Comparison of ENCODE assay signal across 8 mouse cellular contexts in genomic region chr9:121719347-121720331, GRCm38 (mm10). TPM values are rescaled to one million over a fixed set of nuclear protein-coding genes. Genes with fewer than 3 reads are reported as not detected.
A peak's percentile ranks its signal among the peaks of the same experiment; 100 is the strongest.
DNase-seq lines count a peak whose midpoint lies in the region; ATAC-seq and TF ChIP-seq lines count a peak whose summit lies in the region.

No protein-coding gene starts in this region.

- H3K36me3 ChIP-seq in heart, embryonic 14.5 days (ENCODE audit: control insufficient read depth, insufficient read depth, low read length): peaks cover 7% of the 10 kb centered on the region; the same call in 1 of the 2 replicates
- H3K36me3 ChIP-seq in limb, embryonic 11.5 days (ENCODE audit: control insufficient read depth, insufficient read depth, low read length): no peaks in the 10 kb centered on the region
- no peaks in the 10 kb centered on the region for H3K36me3 ChIP-seq in midbrain, embryonic 13.5 days
- H3K36me3 ChIP-seq in stomach, postnatal 0 days (ENCODE audit: control insufficient read depth, insufficient read depth, low read length): no peaks in the 10 kb centered on the region

- H3K4me2 ChIP-seq in heart, embryonic 14.5 days (ENCODE audit: low read length): peak overlapping the region; percentile 77
- peak overlapping the region; percentile 85 for H3K4me2 ChIP-seq in limb, embryonic 11.5 days (ENCODE audit: low read depth, severe bottlenecking)
- peak overlapping the region; percentile 97 for H3K4me2 ChIP-seq in midbrain, embryonic 13.5 days (replicated peaks)
- peak overlapping the region; percentile 65 for H3K4me2 ChIP-seq in stomach, postnatal 0 days (replicated peaks; ENCODE audit: low read depth)

- H3K4me1 ChIP-seq in heart, embryonic 14.5 days (ENCODE audit: control insufficient read depth in 2 of 2, insufficient read depth in 2 of 2, low read length in 2 of 2): peaks cover 4 to 19% of the 10 kb centered on the region in 2 experiments
- H3K4me1 ChIP-seq in limb, embryonic 11.5 days (ENCODE audit: control insufficient read depth, insufficient read depth, low read length): peaks cover 7% of the 10 kb centered on the region; the same call in 1 of the 2 replicates
- H3K4me1 ChIP-seq in midbrain, embryonic 13.5 days (replicated peaks): peaks cover 23% of the 10 kb centered on the region
- no peaks in the 10 kb centered on the region for H3K4me1 ChIP-seq in stomach, postnatal 0 days (replicated peaks; ENCODE audit: control insufficient read depth, insufficient read depth)

- peak overlapping the region; percentile 93 for H3K9ac ChIP-seq in heart, embryonic 14.5 days (ENCODE audit: low read length)
- peak overlapping the region; percentile 91 for H3K9ac ChIP-seq in limb, embryonic 11.5 days (ENCODE audit: low read length)
- peak overlapping the region; percentile 93 for H3K9ac ChIP-seq in midbrain, embryonic 13.5 days (replicated peaks)
- H3K9ac ChIP-seq in stomach, postnatal 0 days (ENCODE audit: low read length): peak overlapping the region; percentile 98

- CTCF ChIA-PET in Patski (lab: Charles Lee): interaction anchor here (0.8 to 1.1 kb wide), 3 partner anchors 10 to 200 kb away, joined by 3 to 5 read pairs (median 4); no protein-coding TSS in a partner anchor

- H3K4me3 ChIP-seq in heart, embryonic 14.5 days (ENCODE audit: control insufficient read depth in 1 of 2, insufficient read depth in 1 of 2, low read depth in 1 of 2, low read length in 2 of 2): peak overlapping the region; percentile 70 to 73
- peak overlapping the region; percentile 72 for H3K4me3 ChIP-seq in limb, embryonic 11.5 days (ENCODE audit: low read depth, low read length)
- H3K4me3 ChIP-seq in midbrain, embryonic 13.5 days (replicated peaks): peak overlapping the region; percentile 89
- peak overlapping the region; percentile 88 for H3K4me3 ChIP-seq in stomach, postnatal 0 days (ENCODE audit: low read depth, low read length)

- in situ Hi-C loops in Patski (cut with MboI; ENCODE audit: low pct_unique_long_range_greater_than_20kb): no loop called here

- no peak for DNase-seq in frontal cortex, adult 2 months (ENCODE audit: extremely low spot score in 1 of 2, low spot score in 1 of 2)
- DNase-seq in Patski (ENCODE audit: low read depth, low spot score): no peak
- DNase-seq in embryo, embryonic 11 days: peak; percentile 67
- peak; percentile 64 for DNase-seq in limb, embryonic 11.5 days (ENCODE audit: low spot score)
- DNase-seq in stomach, postnatal 0 days (ENCODE audit: low spot score): peak; percentile 65

- 1% methylated on average over 79 of the region's 87 CpGs for WGBS in heart, embryonic 14.5 days
- WGBS in limb, embryonic 11.5 days: under 1% methylated on average over 67 of the region's 87 CpGs
- WGBS in midbrain, embryonic 13.5 days: under 1% methylated on average over 61 of the region's 87 CpGs
- under 1% methylated on average over 66 of the region's 87 CpGs for WGBS in stomach, postnatal 0 days

- POLR2A ChIA-PET in Patski (lab: Charles Lee): interaction anchor here (0.7 to 1.7 kb wide), 8 partner anchors 10 to 137 kb away, joined by 3 to 9 read pairs (median 4); partner anchors contain the start of genes Sec22c, Ss18l2 and Zfp651

- no peaks in the 10 kb centered on the region for H3K9me3 ChIP-seq in heart, embryonic 14.5 days (ENCODE audit: control insufficient read depth, low read length)
- no peaks in the 10 kb centered on the region for H3K9me3 ChIP-seq in limb, embryonic 11.5 days (ENCODE audit: control insufficient read depth, low read length)
- H3K9me3 ChIP-seq in midbrain, embryonic 13.5 days: no peaks in the 10 kb centered on the region
- 0 out of 2 replicates have a peak, but pooled peaks cover 3% of the 10 kb centered on the region for H3K9me3 ChIP-seq in stomach, postnatal 0 days (ENCODE audit: control insufficient read depth, low read length)

- H3K27ac ChIP-seq in heart, embryonic 14.5 days (replicated peaks in 1 of 2; ENCODE audit: control insufficient read depth in 1 of 2, insufficient read depth in 1 of 2, low read depth in 2 of 2, low read length in 2 of 2): peak overlapping the region; percentile 90 to 96
- H3K27ac ChIP-seq in limb, embryonic 11.5 days (replicated peaks; ENCODE audit: low read depth, low read length): peak overlapping the region; percentile 93
- H3K27ac ChIP-seq in midbrain, embryonic 13.5 days: peak overlapping the region; percentile 97
- peak overlapping the region; percentile 99 for H3K27ac ChIP-seq in stomach, postnatal 0 days (replicated peaks)

- ATAC-seq in frontal cortex, adult (ENCODE audit: low TSS enrichment): peak; percentile 25; the same call in 1 of the 2 replicates
- peak; percentile 53 for ATAC-seq in Patski
- peak; percentile 66 for ATAC-seq in heart, embryonic 14.5 days (ENCODE audit: insufficient number of reproducible peaks, insufficient read depth, low FRiP score, low read depth)
- ATAC-seq in limb, embryonic 11.5 days (ENCODE audit: insufficient number of reproducible peaks, low FRiP score, low TSS enrichment, low read depth): peak; percentile 10
- peak; percentile 77 for ATAC-seq in midbrain, embryonic 13.5 days
- peak; percentile 18 for ATAC-seq in stomach, postnatal 0 days (ENCODE audit: low FRiP score, low TSS enrichment)

- no peaks in the 10 kb centered on the region for H3K27me3 ChIP-seq in Patski
- H3K27me3 ChIP-seq in heart, embryonic 14.5 days (ENCODE audit: control insufficient read depth, insufficient read depth, low read length): no peaks in the 10 kb centered on the region
- no peaks in the 10 kb centered on the region for H3K27me3 ChIP-seq in limb, embryonic 11.5 days (ENCODE audit: control insufficient read depth, insufficient read depth, low read length)
- H3K27me3 ChIP-seq in midbrain, embryonic 13.5 days: no peaks in the 10 kb centered on the region
- H3K27me3 ChIP-seq in stomach, postnatal 0 days (ENCODE audit: control insufficient read depth, insufficient read depth, low read length): no peaks in the 10 kb centered on the region

- TF ChIP-seq CTCF in Patski (IDR thresholded peaks at IDR 0.05): no peak
- peak; percentile 21; the same call in 1 of the 2 replicates for TF ChIP-seq CTCF in stomach, postnatal 0 days (IDR thresholded peaks at IDR 0.05; ENCODE audit: low read depth)

- TF ChIP-seq EP300 in stomach, postnatal 0 days (optimal IDR thresholded peaks at IDR 0.05): no peak

RNA-seq across cellular contexts. Expression of gene Nktr, which starts 0.7 kb away (rescaled TPM):
- 133 and 161 TPM in 2 replicates for polyA plus RNA-seq in frontal cortex, adult 2 months (2012; rRNA removed)
- polyA plus RNA-seq in Patski (2021): 54.5 TPM
- polyA plus RNA-seq in heart, embryonic 14.5 days (2014; fragmentation: Nextera tagmentation; extraction: Ambion mirVana): 48.7 and 50.4 TPM in 2 replicates
- 65.1 and 69.0 TPM in 2 replicates for polyA plus RNA-seq in limb, embryonic 11.5 days (2014; fragmentation: Nextera tagmentation; extraction: Ambion mirVana)
- 69.0 and 71.1 TPM in 2 replicates for polyA plus RNA-seq in midbrain, embryonic 13.5 days (2015; fragmentation: Nextera tagmentation; extraction: Ambion mirVana)
- polyA plus RNA-seq in stomach, postnatal 0 days (2015; fragmentation: Nextera tagmentation; extraction: Ambion mirVana): 27.7 and 32.0 TPM in 2 replicates

RNA-seq across cellular contexts. Expression of gene Ss18l2, which starts 9.5 kb away (rescaled TPM):
- polyA plus RNA-seq in frontal cortex, adult 2 months (2012; rRNA removed): 101 and 118 TPM in 2 replicates
- 63.8 TPM for polyA plus RNA-seq in Patski (2021)
- polyA plus RNA-seq in heart, embryonic 14.5 days (2014; fragmentation: Nextera tagmentation; extraction: Ambion mirVana): 227 and 237 TPM in 2 replicates
- 99.8 and 103 TPM in 2 replicates for polyA plus RNA-seq in limb, embryonic 11.5 days (2014; fragmentation: Nextera tagmentation; extraction: Ambion mirVana)
- polyA plus RNA-seq in midbrain, embryonic 13.5 days (2015; fragmentation: Nextera tagmentation; extraction: Ambion mirVana): 146 TPM in 2 replicates
- 106 and 119 TPM in 2 replicates for polyA plus RNA-seq in stomach, postnatal 0 days (2015; fragmentation: Nextera tagmentation; extraction: Ambion mirVana)

RNA-seq across cellular contexts. Expression of gene Sec22c, which starts 14.3 kb away (rescaled TPM):
- 14.6 and 16.9 TPM in 2 replicates for polyA plus RNA-seq in frontal cortex, adult 2 months (2012; rRNA removed)
- polyA plus RNA-seq in Patski (2021): 12.7 TPM
- polyA plus RNA-seq in heart, embryonic 14.5 days (2014; fragmentation: Nextera tagmentation; extraction: Ambion mirVana): 4.4 and 4.9 TPM in 2 replicates
- polyA plus RNA-seq in limb, embryonic 11.5 days (2014; fragmentation: Nextera tagmentation; extraction: Ambion mirVana): 10.7 and 11.8 TPM in 2 replicates
- polyA plus RNA-seq in midbrain, embryonic 13.5 days (2015; fragmentation: Nextera tagmentation; extraction: Ambion mirVana): 31.1 and 36.1 TPM in 2 replicates
- 5.0 and 6.8 TPM in 2 replicates for polyA plus RNA-seq in stomach, postnatal 0 days (2015; fragmentation: Nextera tagmentation; extraction: Ambion mirVana)

RNA-seq across cellular contexts. Expression of gene Zfp651, which starts 39.5 kb away (rescaled TPM):
- polyA plus RNA-seq in frontal cortex, adult 2 months (2012; rRNA removed): 98.0 and 101 TPM in 2 replicates
- polyA plus RNA-seq in Patski (2021): 64.7 TPM
- 14.0 and 16.5 TPM in 2 replicates for polyA plus RNA-seq in heart, embryonic 14.5 days (2014; fragmentation: Nextera tagmentation; extraction: Ambion mirVana)
- polyA plus RNA-seq in limb, embryonic 11.5 days (2014; fragmentation: Nextera tagmentation; extraction: Ambion mirVana): 6.2 and 7.8 TPM in 2 replicates
- 6.7 and 12.0 TPM in 2 replicates for polyA plus RNA-seq in midbrain, embryonic 13.5 days (2015; fragmentation: Nextera tagmentation; extraction: Ambion mirVana)
- 8.0 and 10.5 TPM in 2 replicates for polyA plus RNA-seq in stomach, postnatal 0 days (2015; fragmentation: Nextera tagmentation; extraction: Ambion mirVana)

RNA-seq across cellular contexts. Expression of gene Klhl40, which starts 57.8 kb away (rescaled TPM):
- polyA plus RNA-seq in frontal cortex, adult 2 months (2012; rRNA removed): 10.1 and 11.4 TPM in 2 replicates
- polyA plus RNA-seq in Patski (2021): not detected
- polyA plus RNA-seq in heart, embryonic 14.5 days (2014; fragmentation: Nextera tagmentation; extraction: Ambion mirVana): 3.6 and 3.8 TPM in 2 replicates
- polyA plus RNA-seq in limb, embryonic 11.5 days (2014; fragmentation: Nextera tagmentation; extraction: Ambion mirVana): 1.3 and 1.7 TPM in 2 replicates
- polyA plus RNA-seq in midbrain, embryonic 13.5 days (2015; fragmentation: Nextera tagmentation; extraction: Ambion mirVana): 0.43 and 0.69 TPM in 2 replicates
- 0.42 and 0.46 TPM in 2 replicates for polyA plus RNA-seq in stomach, postnatal 0 days (2015; fragmentation: Nextera tagmentation; extraction: Ambion mirVana)

Comparison
In these comparisons a context has a peak if more than half of its experiments do, and no peak if none do; other contexts are left out.
1. ATAC-seq: peak in every context shown above with its lines; median percentile 77 in midbrain, embryonic 13.5 days; 66 in heart, embryonic 14.5 days; 53 in Patski; 25 in frontal cortex, adult; 18 in stomach, postnatal 0 days; 10 in limb, embryonic 11.5 days.
2. DNase-seq: peak in embryo, embryonic 11 days (single experiment), limb, embryonic 11.5 days (single experiment) and stomach, postnatal 0 days (single experiment); none in frontal cortex, adult 2 months (0 of 2) and Patski (single experiment).
3. Peak in every context shown above with its lines, with median percentiles within 50 percentile points of each other: H3K27ac ChIP-seq, H3K4me2 ChIP-seq, H3K4me3 ChIP-seq and H3K9ac ChIP-seq.